Mouse (Mus musculus) midbrain, embryonic 16.5 days (tissue): ENCODE data around the gene Gsx2. TPM values are rescaled to one million over a fixed set of nuclear protein-coding genes. Genes with fewer than 3 reads are reported as not detected.

Source experiments
- ATAC-seq: fragments of 200-750 bp; cut with Nextera tagmentation; 2 replicates; pipeline ENCODE4 v1.8.0; 2017; ENCODE audit warnings: moderate TSS enrichment
- H3K27ac ChIP-seq: fragments of 300-500 bp; sonication (generic); 2 replicates; pipeline ENCODE4 v1.5.1; 2014; ENCODE audit warnings: mild to moderate bottlenecking, low read length, mixed read lengths
- H3K27me3 ChIP-seq: fragments of 300-500 bp; sonication (generic); 2 replicates; pipeline ENCODE4 v1.6.1; 2014; ENCODE audit warnings: low read depth, low read length, mixed read lengths; ENCODE audit not compliant: control insufficient read depth, insufficient read depth
- H3K36me3 ChIP-seq: fragments of 300-500 bp; sonication (generic); 2 replicates; pipeline ENCODE4 v1.6.1; 2014; ENCODE audit warnings: mild to moderate bottlenecking, low read length, moderate library complexity, mixed read lengths; ENCODE audit not compliant: control insufficient read depth, insufficient read depth
- H3K4me1 ChIP-seq: fragments of 300-500 bp; sonication (generic); 2 replicates; pipeline ENCODE4 v1.6.1; 2014; ENCODE audit warnings: mild to moderate bottlenecking, low read length, mixed read lengths; ENCODE audit not compliant: control insufficient read depth, insufficient read depth
- H3K4me2 ChIP-seq: fragments of 300-500 bp; sonication (generic); 2 replicates; pipeline ENCODE4 v1.6.1; 2014; ENCODE audit warnings: mild to moderate bottlenecking, low read length, mixed read lengths
- H3K4me3 ChIP-seq: fragments of 300-500 bp; sonication (generic); 2 replicates; pipeline ENCODE4 v1.5.1; 2014; ENCODE audit warnings: low read depth, mild to moderate bottlenecking, low read length, moderate library complexity, mixed read lengths
- H3K9ac ChIP-seq: fragments of 300-500 bp; sonication (generic); 2 replicates; pipeline ENCODE4 v1.6.1; 2014; ENCODE audit warnings: low read depth, low read length, mixed read lengths
- H3K9me3 ChIP-seq: fragments of 300-500 bp; sonication (generic); replicated peaks from 2 replicates; pipeline ENCODE4 v1.6.1; 2014; ENCODE audit warnings: mild to moderate bottlenecking, low read length, mixed read lengths; ENCODE audit not compliant: control insufficient read depth, poor library complexity, severe bottlenecking
- WGBS: fragments of 180-500 bp; shearing (Covaris S2); extraction: QIAGEN DNeasy Blood & Tissue Kit; methylation state at CpG from one replicate; pipeline ENCODE4 v1.1.7; 2014; 5-methylcytosine and 5-hydroxymethylcytosine counted together
- polyA plus RNA-seq: library from polyadenylated mRNA; unstranded; fragments of >200 nt; fragmentation: Nextera tagmentation; extraction: Ambion mirVana; gene quantifications from 2 replicates; pipeline ENCODE4 v1.2.1, GENCODE M21; 2015

Gene Gsx2
- polyA plus RNA-seq, 1 experiment from 2014 or later = 0.18 TPM

DNA sequence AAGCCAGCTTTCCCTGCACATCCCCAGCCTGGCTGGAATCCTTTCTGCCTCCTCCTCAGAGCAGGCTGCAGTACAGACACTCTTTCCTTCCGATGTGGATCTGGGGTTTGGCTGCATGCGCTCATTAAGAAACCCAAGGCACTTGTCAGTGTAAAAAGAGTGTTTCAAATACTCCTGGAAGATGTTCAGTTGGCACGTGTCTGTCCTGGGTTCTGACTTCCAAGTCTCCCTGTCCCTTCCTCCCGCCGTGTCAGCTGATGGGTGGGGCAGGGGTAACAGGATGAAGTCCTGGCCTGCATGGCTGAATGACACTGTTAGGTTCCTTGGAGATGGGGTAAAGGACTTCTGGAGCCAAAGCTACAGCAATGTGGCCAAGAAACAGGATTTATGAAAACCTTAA is 46.2 kb downstream of the Gsx2 start:
- Histone ChIP-seq H3K4me2 (no peak overlapping the region), H3K36me3 (no peaks in the 10 kb centered on the region), H3K9me3 (no peaks in the 10 kb centered on the region), H3K27ac (no peak overlapping the region), H3K4me3 (no peak overlapping the region), H3K4me1 (no peaks in the 10 kb centered on the region), H3K27me3 (no peaks in the 10 kb centered on the region), H3K9ac (no peak overlapping the region)
- no peak for ATAC-seq
- 34% methylated on average over 5 of the region's 5 CpGs for WGBS

Other genes starting within 250 kb of the Gsx2 start
- gene Chic2, start 30.8 kb upstream of the Gsx2 start, polyA plus RNA-seq = 26.2 and 28.1 TPM in 2 replicates
- 12.7 and 15.2 TPM in 2 replicates for gene Pdgfra, start 76.7 kb downstream of the Gsx2 start, polyA plus RNA-seq